Mouse (Mus musculus): ENCODE data around the gene Shb. TPM values are rescaled to one million over a fixed set of nuclear protein-coding genes. Genes with fewer than 3 reads are reported as not detected.

Gene Shb
- polyA plus RNA-seq, 1 experiment from 2014 or later = 3.0 TPM

DNA sequence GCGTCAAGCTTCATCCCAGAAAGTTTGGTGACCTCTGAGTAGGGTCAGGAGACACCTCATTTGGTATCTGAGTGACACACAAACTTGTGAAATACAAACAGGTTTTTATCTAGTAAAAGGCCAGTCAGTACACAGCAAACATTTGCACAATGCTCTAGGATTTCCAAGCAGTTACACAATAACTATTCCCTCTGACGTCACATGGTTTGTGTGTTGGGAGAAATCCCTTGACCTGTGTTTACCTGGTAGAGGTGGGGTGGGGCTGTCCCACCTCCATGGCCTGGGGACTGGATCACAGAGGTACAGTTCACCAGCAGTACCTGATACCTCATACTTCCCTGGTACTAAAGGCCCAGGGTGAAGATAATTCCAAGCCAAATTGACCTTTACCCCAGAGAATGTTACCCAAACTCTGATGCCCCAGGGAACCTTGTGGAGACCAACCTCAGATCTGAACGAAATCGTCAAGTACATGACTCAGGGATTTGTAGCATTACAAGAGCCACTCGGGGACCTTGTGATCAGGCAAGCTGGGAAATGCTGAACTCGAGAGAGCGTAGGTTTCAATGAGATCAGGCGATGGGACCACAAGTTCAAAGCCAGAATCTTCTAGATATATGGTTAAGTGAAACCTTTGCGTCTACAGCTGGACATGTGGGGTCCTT is 118.5 kb downstream of the Shb start:
- H3K4me3 ChIP-seq (replicated peaks) = no peak overlapping the region
- DNase-seq (no peak), ATAC-seq (ENCODE audit: low read depth) (no peak)
- no peaks in the 10 kb centered on the region for H3K9me3 ChIP-seq (replicated peaks)
- no peak overlapping the region for H3K9ac ChIP-seq
- peaks cover 54% of the 10 kb centered on the region for H3K27me3 ChIP-seq
- peaks cover 19% of the 10 kb centered on the region for H3K4me1 ChIP-seq (replicated peaks)
- H3K4me2 ChIP-seq = no peak overlapping the region
- H3K27ac ChIP-seq = no peak overlapping the region
- 62% methylated on average over 9 of the region's 9 CpGs for WGBS (ENCODE audit: insufficient replicate concordance)
- no peaks in the 10 kb centered on the region for H3K36me3 ChIP-seq

DNA sequence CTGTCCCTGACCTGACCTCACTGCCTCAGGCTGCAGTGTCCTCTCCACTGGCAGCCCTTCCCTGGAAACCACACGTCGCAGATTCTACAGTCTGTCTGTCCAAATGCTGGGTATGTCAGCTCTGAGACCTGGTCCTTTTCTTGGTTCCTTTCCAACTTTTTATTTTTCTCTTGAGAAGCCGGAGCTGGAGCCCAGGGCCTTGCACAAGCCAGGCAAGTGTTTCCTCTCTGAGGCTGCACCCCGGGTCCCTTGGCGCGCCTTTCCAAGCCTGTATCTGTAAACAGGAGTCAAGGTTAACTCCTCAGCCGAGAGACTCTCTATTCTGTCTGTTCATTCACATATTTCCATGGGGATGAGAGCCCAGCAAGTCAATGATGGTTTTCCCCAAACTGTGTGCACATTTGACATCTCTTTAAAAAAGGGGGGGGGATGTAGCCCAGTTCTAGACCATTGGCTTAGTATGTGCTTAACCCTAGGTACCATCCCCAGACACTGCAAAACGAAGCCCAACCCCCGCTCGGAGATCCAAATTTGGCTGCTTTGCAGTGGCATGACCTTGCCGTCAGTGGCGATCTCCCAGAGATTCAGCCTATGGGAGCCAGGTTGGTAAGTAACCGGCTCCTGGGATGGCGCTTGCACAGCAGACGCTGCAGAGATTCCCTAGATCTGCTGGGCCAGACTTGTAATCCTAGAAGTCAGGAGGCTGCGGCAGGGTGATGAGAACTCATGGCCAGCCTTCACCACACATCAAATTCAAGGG is 119.7 kb downstream of the Shb start:
- Histone ChIP-seq H3K27ac (no peak overlapping the region), H3K4me1 (replicated peaks) (peaks cover 18% of the 10 kb centered on the region), H3K36me3 (no peaks in the 10 kb centered on the region), H3K27me3 (peaks cover 54% of the 10 kb centered on the region), H3K9ac (no peak overlapping the region), H3K9me3 (replicated peaks) (no peaks in the 10 kb centered on the region), H3K4me3 (replicated peaks) (no peak overlapping the region), H3K4me2 (no peak overlapping the region)
- DNase-seq (no peak), ATAC-seq (ENCODE audit: low read depth) (no peak)
- WGBS (ENCODE audit: insufficient replicate concordance) = 70% methylated on average over 16 of the region's 16 CpGs

DNA sequence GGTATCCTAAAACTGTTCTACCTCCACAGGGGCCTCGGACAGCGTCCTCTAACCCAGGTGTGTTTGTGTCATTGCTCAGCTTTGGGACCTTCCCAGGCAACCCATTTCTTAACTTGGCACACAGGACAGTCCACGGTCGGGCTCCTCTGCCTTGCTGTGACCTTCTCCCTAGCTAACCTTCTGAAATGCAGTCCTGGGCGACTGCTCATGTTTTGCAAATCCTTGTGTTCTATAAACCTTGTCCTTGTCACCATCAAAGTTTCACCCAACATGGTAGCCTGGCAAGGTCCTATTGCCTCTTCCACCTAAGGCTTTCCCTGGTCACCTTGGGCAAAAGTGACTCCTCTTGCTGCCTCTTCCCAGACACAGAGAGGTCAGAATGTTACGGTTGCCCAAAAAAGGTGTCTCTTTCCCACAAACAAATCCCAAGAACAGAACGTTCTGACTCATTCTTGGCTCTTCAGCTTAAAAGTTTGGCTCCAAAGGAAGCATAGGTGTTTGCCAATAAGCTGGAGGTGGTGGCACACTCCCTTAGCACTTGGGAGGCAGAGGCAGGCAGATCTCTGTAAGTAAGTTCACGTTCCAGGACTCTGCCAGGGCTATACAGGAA is 121.0 kb downstream of the Shb start:
- WGBS (ENCODE audit: insufficient replicate concordance) = 71% methylated on average over 8 of the region's 8 CpGs
- ATAC-seq (ENCODE audit: low read depth) = no peak

DNA sequence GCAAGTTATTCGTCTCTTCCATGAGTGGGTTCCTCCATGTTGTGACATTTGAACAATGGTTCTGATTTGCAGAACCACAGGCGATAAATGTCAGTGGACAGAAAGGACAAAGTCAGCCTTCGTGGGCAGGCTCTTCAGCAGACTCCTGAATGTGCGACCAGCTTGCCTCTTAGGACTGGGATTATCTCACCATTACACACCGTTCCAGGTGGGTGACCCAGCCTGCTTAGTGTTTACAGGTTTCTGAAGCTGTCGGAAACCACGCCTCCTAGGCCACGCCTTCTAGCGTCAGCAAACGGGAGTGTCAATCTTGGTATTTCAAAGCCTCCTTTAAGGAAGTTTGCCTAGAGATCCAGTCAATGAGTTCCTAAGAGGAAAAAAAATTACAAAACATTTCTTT is 123.0 kb downstream of the Shb start:
- Histone ChIP-seq H3K27me3 (peaks cover 31% of the 10 kb centered on the region), H3K4me2 (peak overlapping the region; percentile 77), H3K4me3 (replicated peaks) (peak overlapping the region; percentile 98), H3K27ac (peak overlapping the region; percentile 98), H3K9me3 (replicated peaks) (no peaks in the 10 kb centered on the region), H3K4me1 (replicated peaks) (peaks cover 50% of the 10 kb centered on the region), H3K36me3 (peaks cover 10% of the 10 kb centered on the region), H3K9ac (peak overlapping the region; percentile 100)
- 1% methylated on average over 10 of the region's 10 CpGs for WGBS (ENCODE audit: insufficient replicate concordance)
- ATAC-seq (ENCODE audit: low read depth) (peak; percentile 53), DNase-seq (peak; percentile 84)

More for the DNA sequence above, 121.0 kb downstream of the Shb start:
- H3K9me3 ChIP-seq (replicated peaks) = no peaks in the 10 kb centered on the region
- DNase-seq = no peak
- H3K27me3 ChIP-seq = peaks cover 48% of the 10 kb centered on the region
- H3K9ac ChIP-seq = no peak overlapping the region
- no peak overlapping the region for H3K4me2 ChIP-seq
- no peaks in the 10 kb centered on the region for H3K36me3 ChIP-seq
- H3K4me1 ChIP-seq (replicated peaks) = peaks cover 31% of the 10 kb centered on the region
- H3K4me3 ChIP-seq (replicated peaks) = no peak overlapping the region
- no peak overlapping the region for H3K27ac ChIP-seq

DNA sequence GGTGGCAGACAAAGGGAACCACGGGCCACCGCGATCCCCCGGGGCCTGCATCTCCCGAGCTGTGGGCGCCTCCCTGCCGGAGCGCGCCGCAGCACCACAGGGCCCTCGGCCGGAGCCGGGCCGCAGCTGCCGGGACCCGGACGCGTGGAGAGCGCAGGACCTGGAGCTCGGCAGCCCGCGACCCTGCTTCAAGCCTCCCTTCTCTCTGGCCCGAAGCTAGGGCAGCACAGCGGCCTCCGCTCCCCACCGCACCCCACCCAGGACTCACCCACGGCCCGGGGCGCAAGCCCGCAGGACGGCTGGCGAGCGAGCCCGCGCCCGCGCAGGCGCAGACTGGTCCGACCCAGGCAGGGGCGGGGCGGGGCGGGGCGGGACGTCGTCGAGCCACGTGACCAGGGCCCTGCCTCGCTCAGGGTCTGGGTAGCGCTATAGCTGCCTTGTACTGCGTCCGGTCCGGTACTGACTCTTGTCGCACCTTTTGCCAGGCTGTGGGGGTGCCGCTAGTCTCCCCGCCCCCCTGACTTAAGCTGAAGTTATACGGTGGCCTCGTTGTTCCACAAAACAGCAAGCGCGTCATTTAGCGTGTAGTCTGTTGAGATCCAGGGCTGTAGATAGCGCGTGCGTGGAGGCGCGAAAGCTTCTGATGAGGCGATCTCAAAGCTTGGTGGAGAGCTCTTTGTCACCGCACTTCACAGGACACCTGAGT is 123.7 kb downstream of the Shb start, which contains the start of gene Slc25a51:
Gene Slc25a51, minus strand, starts transcription at position 340 of the 706 bp plus-strand sequence.
- DNase-seq = peak; percentile 82
- Histone ChIP-seq H3K4me2 (peak within 1 kb of the TSS; percentile 77), H3K27ac (peak within 1 kb of the TSS; percentile 98), H3K9ac (peak within 1 kb of the TSS; percentile 100), H3K27me3 (peaks cover 31% of the 10 kb centered on the region), H3K9me3 (replicated peaks) (no peaks in the 10 kb centered on the region), H3K4me1 (replicated peaks) (peaks cover 57% of the 10 kb centered on the region), H3K36me3 (peaks cover 17% of the 10 kb centered on the region), H3K4me3 (replicated peaks) (peak within 1 kb of the TSS; percentile 98)
- peak; percentile 89 for ATAC-seq (ENCODE audit: low read depth)
- WGBS (ENCODE audit: insufficient replicate concordance) = under 1% methylated on average over 64 of the region's 67 CpGs

DNA sequence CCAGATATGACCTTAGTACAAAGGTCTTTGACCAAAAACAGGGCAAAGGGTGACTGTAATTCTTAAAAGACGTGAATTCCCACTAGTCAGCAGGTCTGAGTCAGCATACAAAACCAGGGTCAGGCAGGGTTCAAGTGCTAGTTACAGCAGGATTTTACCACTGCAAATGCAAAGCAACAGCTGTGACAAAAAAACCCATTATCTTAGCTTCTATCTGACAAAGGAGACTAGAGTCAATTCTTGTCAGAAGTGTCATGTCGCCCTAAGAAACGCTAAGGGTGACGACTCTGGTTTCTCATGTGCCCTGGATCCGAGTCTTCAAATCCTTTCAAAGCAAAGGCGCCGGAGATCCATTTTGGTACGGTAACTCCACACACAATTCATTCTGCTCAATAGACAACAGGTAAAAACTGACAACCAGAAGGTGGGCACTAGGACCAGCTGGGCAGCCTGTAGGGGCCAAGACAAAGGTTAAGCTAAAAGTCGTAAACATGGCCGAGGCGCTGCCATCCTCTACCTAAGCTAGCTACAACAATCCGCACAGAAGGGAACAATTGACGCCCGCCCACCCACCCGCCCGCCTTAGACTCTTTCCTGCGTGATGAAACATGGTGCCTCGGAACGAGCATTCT is 124.5 kb downstream of the Shb start:
- H3K9me3 ChIP-seq (replicated peaks) = no peaks in the 10 kb centered on the region
- H3K36me3 ChIP-seq = peaks cover 25% of the 10 kb centered on the region
- peaks cover 64% of the 10 kb centered on the region for H3K4me1 ChIP-seq (replicated peaks)
- DNase-seq (peak; percentile 39), ATAC-seq (ENCODE audit: low read depth) (no peak)
- H3K9ac ChIP-seq = peak overlapping the region; percentile 100
- H3K27ac ChIP-seq = peak overlapping the region; percentile 98
- peak overlapping the region; percentile 77 for H3K4me2 ChIP-seq
- peak overlapping the region; percentile 98 for H3K4me3 ChIP-seq (replicated peaks)
- 2% methylated on average over 19 of the region's 19 CpGs for WGBS (ENCODE audit: insufficient replicate concordance)
- peaks cover 25% of the 10 kb centered on the region for H3K27me3 ChIP-seq

DNA sequence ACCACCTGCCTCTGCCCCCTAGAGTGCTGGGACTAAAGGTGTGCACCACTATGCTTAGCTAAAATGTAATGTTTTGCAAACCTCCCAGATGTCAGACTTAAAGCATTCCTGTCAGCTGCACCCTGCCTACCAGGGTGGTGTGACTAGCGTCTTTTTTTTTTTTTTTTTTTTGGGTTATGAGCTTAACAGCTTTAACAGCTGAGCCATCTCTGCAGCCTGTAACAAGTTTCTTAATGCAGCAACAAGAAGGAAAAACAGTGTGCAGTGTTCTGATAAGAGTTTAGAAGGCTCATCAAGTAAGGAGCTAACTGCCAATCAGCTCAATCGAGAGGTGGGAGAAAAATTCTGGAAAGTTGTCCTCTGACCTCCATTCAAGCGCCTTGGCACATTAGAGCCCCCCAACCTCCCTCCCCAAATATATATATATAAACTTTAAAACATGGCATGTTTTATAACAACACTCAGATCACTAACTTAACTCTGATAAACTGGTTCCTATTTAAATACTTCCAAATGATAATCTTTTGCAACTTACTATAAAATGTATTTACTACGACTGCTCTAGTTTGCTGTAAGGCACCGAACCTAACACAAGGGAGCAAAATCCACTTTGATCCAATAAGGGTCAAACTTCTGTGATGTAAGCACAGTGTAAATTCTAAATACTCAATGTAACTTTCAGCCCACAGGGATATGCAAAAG is 125.1 kb downstream of the Shb start:
- ATAC-seq (ENCODE audit: low read depth) (peak; percentile 33), DNase-seq (peak; percentile 61)
- H3K4me1 ChIP-seq (replicated peaks) = peaks cover 71% of the 10 kb centered on the region
- peak overlapping the region; percentile 100 for H3K9ac ChIP-seq
- peak overlapping the region; percentile 98 for H3K4me3 ChIP-seq (replicated peaks)
- H3K27ac ChIP-seq = peak overlapping the region; percentile 98
- peak overlapping the region; percentile 77 for H3K4me2 ChIP-seq
- H3K9me3 ChIP-seq (replicated peaks) = no peaks in the 10 kb centered on the region
- 16% methylated on average over 5 of the region's 5 CpGs for WGBS (ENCODE audit: insufficient replicate concordance)
- H3K36me3 ChIP-seq = peaks cover 31% of the 10 kb centered on the region
- peaks cover 21% of the 10 kb centered on the region for H3K27me3 ChIP-seq

DNA sequence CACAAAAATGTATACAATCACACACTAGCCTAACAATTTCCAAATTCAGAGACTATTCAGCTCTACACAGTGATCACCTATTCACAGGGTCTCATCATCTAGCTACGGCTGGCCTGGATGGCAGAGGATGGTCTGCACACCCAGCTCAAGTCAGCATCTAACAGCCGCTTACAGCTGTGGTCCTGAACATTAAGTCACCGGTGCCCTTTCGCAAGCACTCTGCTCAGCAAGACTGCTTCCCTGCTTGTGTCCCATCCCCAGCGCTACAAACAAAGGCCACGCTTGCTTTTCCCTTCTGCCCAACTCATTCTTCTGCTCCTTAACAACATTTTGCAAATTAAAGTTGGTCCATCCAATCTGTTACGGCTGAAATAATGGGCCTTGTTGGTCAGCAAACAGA is 125.9 kb downstream of the Shb start:
- DNase-seq (no peak), ATAC-seq (ENCODE audit: low read depth) (no peak)
- Histone ChIP-seq H3K9me3 (replicated peaks) (no peaks in the 10 kb centered on the region), H3K4me3 (replicated peaks) (peak overlapping the region; percentile 98), H3K4me2 (peak overlapping the region; percentile 77), H3K36me3 (peaks cover 38% of the 10 kb centered on the region), H3K9ac (peak overlapping the region; percentile 100), H3K27ac (peak overlapping the region; percentile 98), H3K27me3 (peaks cover 13% of the 10 kb centered on the region), H3K4me1 (replicated peaks) (peaks cover 76% of the 10 kb centered on the region)
- WGBS (ENCODE audit: insufficient replicate concordance) = 77% methylated on average over 7 of the region's 7 CpGs

DNA sequence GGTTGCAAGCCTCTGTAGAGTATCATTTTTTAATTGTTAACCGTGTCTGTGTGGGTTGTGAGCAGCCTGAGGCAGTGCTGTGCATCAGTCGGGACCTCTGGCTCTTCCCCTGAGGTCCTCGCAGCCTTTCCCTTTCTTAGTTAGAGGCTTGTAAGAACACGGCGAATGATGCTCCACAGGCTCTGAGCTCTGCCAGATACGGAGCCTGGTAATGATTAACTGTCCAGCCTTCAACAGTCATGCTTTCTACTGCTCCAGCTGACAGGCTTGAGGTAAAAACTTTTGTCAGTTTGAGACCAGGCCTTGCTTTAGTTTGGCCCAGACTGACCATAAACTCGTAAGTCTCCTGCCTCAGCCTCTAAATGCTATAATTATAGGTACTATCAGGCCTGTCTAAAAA is 127.0 kb downstream of the Shb start:
- ATAC-seq (ENCODE audit: low read depth) (no peak), DNase-seq (no peak)
- Histone ChIP-seq H3K4me3 (replicated peaks) (peak overlapping the region; percentile 14), H3K9me3 (replicated peaks) (no peaks in the 10 kb centered on the region), H3K4me1 (replicated peaks) (peaks cover 78% of the 10 kb centered on the region), H3K27ac (peak overlapping the region; percentile 96), H3K27me3 (peaks cover 4% of the 10 kb centered on the region; the same call in 1 of the 2 replicates), H3K9ac (peak overlapping the region; percentile 42), H3K4me2 (peak overlapping the region; percentile 38), H3K36me3 (peaks cover 47% of the 10 kb centered on the region)
- WGBS (ENCODE audit: insufficient replicate concordance) = 72% methylated on average over 7 of the region's 7 CpGs

DNA sequence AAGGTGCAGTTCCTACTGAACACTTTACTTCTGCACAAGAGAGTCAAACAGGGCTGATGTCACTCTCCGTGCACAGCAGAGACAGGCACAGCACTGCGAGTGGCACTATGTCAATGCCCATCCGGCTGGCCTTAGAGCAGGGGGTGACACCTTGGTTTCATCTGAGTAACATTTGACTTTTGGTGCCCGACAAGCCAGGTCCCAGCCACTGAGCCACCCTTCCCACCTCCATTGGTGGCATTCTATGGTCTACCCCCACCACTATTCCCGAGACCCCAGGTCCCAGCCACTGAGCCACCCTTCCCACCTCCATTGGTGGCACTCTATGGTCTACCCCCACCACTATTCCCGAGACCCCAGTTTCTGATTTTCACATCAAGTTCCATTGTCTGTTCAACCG is 128.2 kb downstream of the Shb start:
- Histone ChIP-seq H3K4me2 (peak overlapping the region; percentile 67), H3K27me3 (no peaks in the 10 kb centered on the region), H3K4me1 (replicated peaks) (peaks cover 67% of the 10 kb centered on the region), H3K4me3 (replicated peaks) (peak overlapping the region; percentile 40; the same call in 1 of the 2 replicates), H3K27ac (peak overlapping the region; percentile 96), H3K9me3 (replicated peaks) (no peaks in the 10 kb centered on the region), H3K36me3 (peaks cover 59% of the 10 kb centered on the region), H3K9ac (peak overlapping the region; percentile 67)
- DNase-seq = no peak
- WGBS (ENCODE audit: insufficient replicate concordance) = 90% methylated on average over 7 of the region's 7 CpGs
- no peak for ATAC-seq (ENCODE audit: low read depth)
